ENCODE assay signal across 21 mouse cellular contexts in genomic region chr3:148635101-148635500, GRCm38 (mm10).
DNase-seq lines count a peak whose midpoint lies in the region; ATAC-seq and TF ChIP-seq lines count a peak whose summit lies in the region.
"Had no signal": no experiment of that assay in that cellular context is flagged by ENCODE, and none has a peak within 500 bp of the region (broad histone marks: within the 10 kb centered on the region; RNA-seq: fewer than 3 reads in every experiment).

No protein-coding gene starts in this region.

- WGBS in heart, embryonic 11.5 days (ENCODE audit: insufficient replicate concordance), result 50% methylated on average over 4 of the region's 4 CpGs
- WGBS in heart, adult 2 months, result 56% methylated on average over 4 of the region's 4 CpGs
- 36% methylated on average over 4 of the region's 4 CpGs for WGBS in heart, postnatal 0 days
- WGBS in hindbrain, postnatal 0 days, result 75% methylated on average over 4 of the region's 4 CpGs

- TF ChIP-seq CTCF in heart, adult 2 months (IDR thresholded peaks at IDR 0.05), result no peak
- TF ChIP-seq CTCF in heart, postnatal 0 days (IDR thresholded peaks at IDR 0.05; ENCODE audit: low read depth), result no peak
- no peak for TF ChIP-seq CTCF in hindbrain, postnatal 0 days (IDR thresholded peaks at IDR 0.05; ENCODE audit: low read depth)

- peak; percentile 93 for DNase-seq in heart, adult 11 months
- peak; percentile 34 to 39 for DNase-seq in heart, adult 2 months
- peak; percentile 60 for DNase-seq in heart, postnatal 0 days (ENCODE audit: low spot score)
- peak; percentile 44 for DNase-seq in lung, postnatal 14 days
- no peak for DNase-seq in hindbrain, postnatal 0 days (ENCODE audit: low spot score)
- no peak for DNase-seq in urinary bladder, postnatal 25 days (ENCODE audit: low spot score)
- no peak for DNase-seq in ovary, adult 18-20 months (ENCODE audit: low spot score)
- DNase-seq: adrenal gland, adult 8-10 months; cerebellum, adult 8-10 months; kidney, postnatal 25 days; layer of hippocampus, adult 9-11 months; liver, postnatal 0 days; thymus, postnatal 4 days had no signal

- no peaks in the 10 kb centered on the region for H3K79me2 ChIP-seq in heart, adult 2 months (replicated peaks; ENCODE audit: control insufficient read depth, insufficient read depth, low read length)

- no peak overlapping the region for H3K27ac ChIP-seq in heart, embryonic 11.5 days (ENCODE audit: low read depth, low read length)
- H3K27ac ChIP-seq in heart, adult 2 months, result peak overlapping the region; percentile 47
- peak overlapping the region; percentile 76 for H3K27ac ChIP-seq in heart, postnatal 0 days (ENCODE audit: low read depth)
- no peak overlapping the region for H3K27ac ChIP-seq in hindbrain, postnatal 0 days
- H3K27ac ChIP-seq: forebrain, embryonic 15.5 days; hindbrain, embryonic 13.5 days; limb, embryonic 15.5 days; midbrain, embryonic 12.5 days; stomach, postnatal 0 days had no signal

- no peak overlapping the region for H3K9ac ChIP-seq in heart, embryonic 11.5 days (ENCODE audit: low read depth, low read length)
- no peak overlapping the region for H3K9ac ChIP-seq in heart, adult 2 months (ENCODE audit: low read depth, low read length)
- no peak overlapping the region for H3K9ac ChIP-seq in heart, postnatal 0 days (replicated peaks; ENCODE audit: low read depth, low read length)
- no peak overlapping the region for H3K9ac ChIP-seq in hindbrain, postnatal 0 days (replicated peaks; ENCODE audit: low read length)
- H3K9ac ChIP-seq: forebrain, embryonic 15.5 days; hindbrain, embryonic 13.5 days; limb, embryonic 15.5 days; liver, postnatal 0 days; midbrain, embryonic 12.5 days had no signal

- no peaks in the 10 kb centered on the region for H3K36me3 ChIP-seq in heart, embryonic 11.5 days (ENCODE audit: control insufficient read depth, insufficient read depth, low read length)
- no peaks in the 10 kb centered on the region for H3K36me3 ChIP-seq in heart, adult 2 months (ENCODE audit: control insufficient read depth, insufficient read depth, low read length)
- H3K36me3 ChIP-seq in heart, postnatal 0 days (replicated peaks; ENCODE audit: control insufficient read depth, insufficient read depth, low read length), result no peaks in the 10 kb centered on the region
- no peaks in the 10 kb centered on the region for H3K36me3 ChIP-seq in hindbrain, postnatal 0 days (ENCODE audit: insufficient read depth, low read length)
- H3K36me3 ChIP-seq: forebrain, embryonic 15.5 days; G1E; hindbrain, embryonic 13.5 days; limb, embryonic 15.5 days; midbrain, embryonic 12.5 days had no signal

- no peaks in the 10 kb centered on the region for H3K4me1 ChIP-seq in heart, embryonic 11.5 days (ENCODE audit: control insufficient read depth, insufficient read depth, low read length)
- H3K4me1 ChIP-seq in heart, adult 2 months (ENCODE audit: control insufficient read depth, insufficient read depth, low read length), result no peaks in the 10 kb centered on the region
- H3K4me1 ChIP-seq in heart, postnatal 0 days (ENCODE audit: control insufficient read depth, insufficient read depth), result peaks cover 19% of the 10 kb centered on the region
- no peaks in the 10 kb centered on the region for H3K4me1 ChIP-seq in hindbrain, postnatal 0 days (ENCODE audit: insufficient read depth, low read length)

- ATAC-seq in heart, embryonic 11.5 days (replicated peaks; ENCODE audit: insufficient number of reproducible peaks, low FRiP score, low TSS enrichment), result no peak
- peak; percentile 94 for ATAC-seq in heart, postnatal 0 days (ENCODE audit: insufficient read depth, low read depth)
- ATAC-seq in hindbrain, postnatal 0 days, result no peak
- ATAC-seq: forebrain, embryonic 15.5 days; intestine, embryonic 16.5 days; liver, postnatal 0 days had no signal

- no peak overlapping the region for H3K4me3 ChIP-seq in heart, embryonic 11.5 days (ENCODE audit: low read depth, low read length)
- no peak overlapping the region for H3K4me3 ChIP-seq in heart, adult 2 months
- no peak overlapping the region for H3K4me3 ChIP-seq in heart, postnatal 0 days (ENCODE audit: low read depth, low read length)
- no peak overlapping the region for H3K4me3 ChIP-seq in hindbrain, postnatal 0 days (ENCODE audit: low read length)
- H3K4me3 ChIP-seq: forebrain, embryonic 15.5 days; hindbrain, embryonic 13.5 days; limb, embryonic 15.5 days; midbrain, embryonic 12.5 days had no signal

- no peak for TF ChIP-seq POLR2A in heart, adult 2 months (IDR thresholded peaks at IDR 0.05; ENCODE audit: insufficient read depth, low read depth, low read length)

- intact Hi-C loops in heart, adult 2 months (cut with DNase I), result loop anchor here (2.0 kb wide), 1 partner anchor 30 kb away; no protein-coding TSS in a partner anchor

- H3K27me3 ChIP-seq in heart, embryonic 11.5 days (ENCODE audit: control insufficient read depth, insufficient read depth, low read length), result no peaks in the 10 kb centered on the region
- no peaks in the 10 kb centered on the region for H3K27me3 ChIP-seq in heart, adult 2 months (ENCODE audit: control insufficient read depth, insufficient read depth, low read length)
- no peaks in the 10 kb centered on the region for H3K27me3 ChIP-seq in heart, postnatal 0 days (ENCODE audit: control insufficient read depth, insufficient read depth, low read length)
- no peaks in the 10 kb centered on the region for H3K27me3 ChIP-seq in hindbrain, postnatal 0 days (ENCODE audit: insufficient read depth, low read length)
- H3K27me3 ChIP-seq: forebrain, embryonic 15.5 days; hindbrain, embryonic 13.5 days; limb, embryonic 15.5 days; midbrain, embryonic 12.5 days had no signal

- no peak overlapping the region for H3K4me2 ChIP-seq in heart, embryonic 11.5 days
- no peak overlapping the region for H3K4me2 ChIP-seq in heart, postnatal 0 days (ENCODE audit: low read depth, low read length)
- H3K4me2 ChIP-seq in hindbrain, postnatal 0 days (ENCODE audit: low read depth, low read length), result no peak overlapping the region
- H3K4me2 ChIP-seq: forebrain, embryonic 15.5 days; hindbrain, embryonic 13.5 days; limb, embryonic 15.5 days; midbrain, embryonic 12.5 days had no signal

- no peaks in the 10 kb centered on the region for H3K9me3 ChIP-seq in heart, embryonic 11.5 days (replicated peaks; ENCODE audit: control insufficient read depth, low read length)
- no peaks in the 10 kb centered on the region for H3K9me3 ChIP-seq in heart, postnatal 0 days (replicated peaks; ENCODE audit: control insufficient read depth, low read length)
- H3K9me3 ChIP-seq in hindbrain, postnatal 0 days (ENCODE audit: low read length), result no peaks in the 10 kb centered on the region
- H3K9me3 ChIP-seq: forebrain, embryonic 15.5 days; hindbrain, embryonic 13.5 days; limb, embryonic 15.5 days; midbrain, embryonic 12.5 days had no signal

- TF ChIP-seq EP300 in heart, adult 2 months (IDR thresholded peaks at IDR 0.05; ENCODE audit: insufficient read depth, low read depth, low read length), result peak; percentile 48; the same call in 1 of the 2 replicates
- peak; percentile 82 for TF ChIP-seq EP300 in heart, postnatal 0 days (IDR thresholded peaks at IDR 0.05; ENCODE audit: low read depth)

Comparison
In these comparisons a context has a peak if more than half of its experiments do, and no peak if none do; other contexts are left out.
1. H3K27ac ChIP-seq: peak in heart, adult 2 months (single experiment) and heart, postnatal 0 days (single experiment); none in heart, embryonic 11.5 days (single experiment) and hindbrain, postnatal 0 days (single experiment).
2. DNase-seq: peak in heart, adult 11 months (single experiment), heart, adult 2 months (2 of 2), heart, postnatal 0 days (single experiment) and lung, postnatal 14 days (single experiment); none in hindbrain, postnatal 0 days (single experiment), urinary bladder, postnatal 25 days (single experiment) and ovary, adult 18-20 months (single experiment).